Mouse (Mus musculus): ENCODE results near the gene Cntnap1. TPM values are rescaled to one million over a fixed set of nuclear protein-coding genes. Genes with fewer than 3 reads are reported as not detected.
"Not testable (repeated sequence)": the region's sequence is repeated elsewhere in the genome, so short reads cannot be mapped to it uniquely, and the experiment has no call there.

Gene Cntnap1
- polyA plus RNA-seq, 1 experiment from 2014 or later, result 3.8 TPM

DNA sequence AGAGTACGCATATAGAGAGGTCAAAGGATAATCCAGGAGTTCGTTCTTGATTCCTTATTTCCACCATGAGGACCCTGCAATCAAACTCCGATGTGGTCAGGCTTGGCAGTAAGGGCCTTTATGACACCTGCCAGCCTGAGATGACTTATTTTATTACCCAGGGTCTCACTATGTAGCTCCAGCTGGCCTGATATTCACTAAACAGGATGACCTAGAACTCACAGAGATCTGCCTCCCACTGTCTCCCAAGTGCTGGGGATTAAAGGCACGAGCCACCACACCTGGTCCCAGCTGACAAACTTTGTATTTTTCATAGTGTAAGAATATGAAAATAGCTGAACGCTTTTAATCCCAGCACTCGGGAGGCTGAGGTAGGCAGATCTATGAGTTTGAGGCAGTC lies 15.2 kb upstream of the Cntnap1 start:
- Histone ChIP-seq H3K4me3 (peak overlapping the region; percentile 42; the same call in 1 of the 2 replicates), H3K27ac (peak overlapping the region; percentile 89)

DNA sequence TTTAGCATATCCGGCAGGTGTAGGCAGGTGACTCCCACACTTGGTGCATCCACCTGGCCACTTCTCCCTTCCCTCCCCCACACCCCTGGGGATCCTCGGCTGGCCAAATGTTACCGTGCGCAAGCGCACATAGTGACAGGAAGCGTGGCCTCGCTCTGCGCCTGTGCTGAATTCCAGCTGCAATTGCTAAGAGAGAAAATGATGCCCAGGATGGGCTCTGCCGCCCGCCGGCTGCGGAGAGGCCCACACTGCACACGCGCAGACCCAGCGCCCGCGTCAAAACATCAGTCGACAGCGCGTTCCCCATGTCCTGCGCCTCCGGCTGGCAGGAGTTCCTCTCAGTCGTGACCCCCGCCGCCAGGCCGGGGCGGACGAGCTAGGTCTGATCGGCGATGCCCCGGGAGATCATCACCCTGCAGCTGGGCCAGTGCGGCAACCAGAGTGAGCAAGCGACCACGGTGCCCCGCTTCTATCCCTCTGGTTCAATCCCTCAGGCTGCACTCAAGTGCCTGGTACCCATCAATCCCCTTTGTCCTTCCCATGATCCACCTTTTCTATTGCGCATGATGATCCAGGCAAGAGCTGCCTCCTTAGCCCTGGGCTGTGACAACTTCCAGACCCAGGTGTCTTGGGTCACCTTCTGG lies 14.5 kb upstream of the Cntnap1 start, which contains the start of gene Tubg2:
Gene Tubg2, plus strand, starts transcription at position 180 of the 644 bp plus-strand sequence.
- H3K4me1 ChIP-seq, result peaks cover 19% of the 10 kb centered on the region
- H3K27ac ChIP-seq, result peak within 1 kb of the TSS; percentile 89
- peak; percentile 93 for ATAC-seq (replicated peaks)
- H3K36me3 ChIP-seq (replicated peaks), result no peaks in the 10 kb centered on the region
- H3K4me2 ChIP-seq, result peak within 1 kb of the TSS; percentile 72
- 1% methylated on average over 36 of the region's 36 CpGs for WGBS
- H3K27me3 ChIP-seq (replicated peaks), result 0 out of 2 replicates have a peak, but pooled peaks cover 3% of the 10 kb centered on the region
- peak within 1 kb of the TSS; percentile 61 for H3K9ac ChIP-seq
- peak within 1 kb of the TSS; percentile 42 for H3K4me3 ChIP-seq
- H3K9me3 ChIP-seq, result no peaks in the 10 kb centered on the region

More for the DNA sequence above, 15.2 kb upstream of the Cntnap1 start:
- Histone ChIP-seq H3K27me3 (replicated peaks) (0 out of 2 replicates have a peak, but pooled peaks cover 3% of the 10 kb centered on the region), H3K4me1 (peaks cover 19% of the 10 kb centered on the region), H3K9ac (peak overlapping the region; percentile 61), H3K4me2 (peak overlapping the region; percentile 72), H3K9me3 (no peaks in the 10 kb centered on the region), H3K36me3 (replicated peaks) (no peaks in the 10 kb centered on the region)
- ATAC-seq (replicated peaks), result no peak
- WGBS, result 69% methylated on average over 6 of the region's 6 CpGs

DNA sequence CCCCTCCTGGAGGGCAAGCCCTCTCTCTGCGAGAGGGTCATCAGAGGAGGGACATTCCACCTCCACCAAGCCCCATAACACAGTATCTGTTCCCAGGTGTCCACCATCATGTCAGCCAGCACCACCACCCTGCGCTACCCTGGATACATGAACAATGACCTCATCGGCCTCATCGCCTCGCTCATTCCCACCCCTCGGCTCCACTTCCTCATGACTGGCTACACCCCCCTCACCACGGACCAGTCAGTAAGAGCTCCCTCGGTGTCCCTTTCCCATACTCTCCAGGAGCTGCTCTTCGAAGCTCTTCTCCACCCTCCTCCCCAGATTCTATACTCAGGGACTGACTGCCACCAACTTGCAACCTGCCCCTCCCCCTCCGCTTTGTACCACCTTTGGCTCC lies 10.2 kb upstream of the Cntnap1 start:
- H3K27me3 ChIP-seq (replicated peaks), result peaks cover 34% of the 10 kb centered on the region
- not testable (repeated sequence) for H3K4me2 ChIP-seq

DNA sequence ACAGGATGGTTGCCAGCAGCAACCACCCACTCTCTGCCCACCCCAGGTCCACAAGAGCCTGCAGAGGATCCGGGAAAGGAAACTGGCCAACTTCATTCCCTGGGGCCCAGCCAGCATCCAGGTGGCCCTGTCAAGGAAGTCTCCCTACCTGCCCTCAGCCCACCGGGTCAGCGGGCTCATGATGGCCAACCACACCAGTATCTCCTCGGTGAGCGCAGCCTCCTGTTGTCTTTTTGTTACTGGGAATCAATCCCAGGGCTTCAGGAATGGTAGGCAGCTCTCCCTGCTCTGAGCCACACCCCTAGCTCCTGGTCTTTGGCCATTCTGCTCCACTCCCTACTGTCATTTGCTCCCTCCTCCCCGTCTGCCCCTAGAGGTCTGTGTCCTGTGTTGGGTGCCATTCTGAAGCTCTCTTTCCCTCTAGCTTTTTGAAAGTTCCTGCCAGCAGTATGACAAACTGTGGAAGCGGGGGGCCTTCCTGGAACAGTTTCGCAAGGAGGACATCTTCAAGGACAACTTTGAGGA lies 9.3 kb upstream of the Cntnap1 start:
- not testable (repeated sequence) for H3K4me3 ChIP-seq; H3K9ac ChIP-seq; H3K27ac ChIP-seq; H3K4me2 ChIP-seq; H3K9me3 ChIP-seq; ATAC-seq (replicated peaks)
- Histone ChIP-seq H3K36me3 (replicated peaks) (0 out of 2 replicates have a peak, but pooled peaks cover 12% of the 10 kb centered on the region), H3K4me1 (peaks cover 16% of the 10 kb centered on the region), H3K27me3 (replicated peaks) (peaks cover 43% of the 10 kb centered on the region)
- WGBS, result 72% methylated on average over 8 of the region's 8 CpGs

More for the DNA sequence above, 10.2 kb upstream of the Cntnap1 start:
- ATAC-seq (replicated peaks); H3K27ac ChIP-seq; H3K9me3 ChIP-seq; H3K4me3 ChIP-seq; H3K9ac ChIP-seq: not testable (repeated sequence)
- 0 out of 2 replicates have a peak, but pooled peaks cover 12% of the 10 kb centered on the region for H3K36me3 ChIP-seq (replicated peaks)
- WGBS, result 80% methylated on average over 10 of the region's 10 CpGs
- H3K4me1 ChIP-seq, result peaks cover 23% of the 10 kb centered on the region

DNA sequence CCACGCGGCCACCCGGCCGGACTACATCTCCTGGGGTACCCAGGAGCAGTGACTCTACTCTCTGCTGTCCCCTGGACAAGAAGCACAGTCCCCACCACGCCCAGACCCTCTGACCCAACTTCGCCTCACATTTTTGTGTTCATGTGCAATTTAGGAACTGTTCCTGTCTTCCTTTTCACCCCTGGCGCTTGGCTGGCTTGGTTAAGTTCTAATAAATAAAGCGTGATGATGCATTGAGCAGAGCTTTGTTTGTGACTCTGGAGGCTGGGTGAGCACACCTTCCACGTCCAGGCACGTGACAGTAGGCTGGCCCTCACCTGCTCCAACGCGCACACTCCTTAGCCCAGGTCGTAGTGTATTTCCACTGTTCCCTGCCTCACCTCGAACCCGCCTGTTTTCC lies 8.8 kb upstream of the Cntnap1 start:
- no peak overlapping the region for H3K4me2 ChIP-seq
- H3K4me3 ChIP-seq, result no peak overlapping the region
- WGBS, result 89% methylated on average over 15 of the region's 15 CpGs
- H3K27ac ChIP-seq, result no peak overlapping the region
- H3K27me3 ChIP-seq (replicated peaks), result peaks cover 48% of the 10 kb centered on the region
- H3K36me3 ChIP-seq (replicated peaks), result 0 out of 2 replicates have a peak, but pooled peaks cover 12% of the 10 kb centered on the region
- no peaks in the 10 kb centered on the region for H3K9me3 ChIP-seq
- no peak for ATAC-seq (replicated peaks)
- H3K9ac ChIP-seq, result no peak overlapping the region
- peaks cover 11% of the 10 kb centered on the region for H3K4me1 ChIP-seq

DNA sequence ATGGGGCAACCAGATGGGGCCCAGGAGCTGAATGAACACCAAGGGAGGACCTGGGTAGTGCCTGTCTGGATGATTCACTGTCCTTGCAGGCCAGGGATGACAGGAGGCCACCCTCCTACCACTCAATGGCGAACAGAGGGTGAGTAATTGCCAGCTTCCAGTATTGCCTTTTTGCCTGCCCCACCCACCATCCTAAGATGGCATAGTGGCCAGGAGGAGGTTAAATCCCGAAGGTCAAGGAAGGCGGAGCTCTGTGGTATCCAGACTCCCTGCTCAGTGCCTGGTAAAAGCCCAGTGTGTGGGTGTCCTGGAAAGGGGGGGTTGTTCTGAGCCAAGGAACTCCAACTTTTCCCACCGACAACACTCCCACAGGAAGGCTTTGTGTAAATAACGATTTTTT lies 8.0 kb upstream of the Cntnap1 start:
- no peak overlapping the region for H3K4me2 ChIP-seq
- peaks cover 55% of the 10 kb centered on the region for H3K27me3 ChIP-seq (replicated peaks)
- H3K27ac ChIP-seq, result no peak overlapping the region
- no peak for ATAC-seq (replicated peaks)
- H3K9me3 ChIP-seq, result no peaks in the 10 kb centered on the region
- no peak overlapping the region for H3K9ac ChIP-seq
- peaks cover 15% of the 10 kb centered on the region; the same call in 1 of the 2 replicates for H3K36me3 ChIP-seq (replicated peaks)
- H3K4me3 ChIP-seq, result no peak overlapping the region
- H3K4me1 ChIP-seq, result peaks cover 9% of the 10 kb centered on the region
- WGBS, result 52% methylated on average over 5 of the region's 5 CpGs

DNA sequence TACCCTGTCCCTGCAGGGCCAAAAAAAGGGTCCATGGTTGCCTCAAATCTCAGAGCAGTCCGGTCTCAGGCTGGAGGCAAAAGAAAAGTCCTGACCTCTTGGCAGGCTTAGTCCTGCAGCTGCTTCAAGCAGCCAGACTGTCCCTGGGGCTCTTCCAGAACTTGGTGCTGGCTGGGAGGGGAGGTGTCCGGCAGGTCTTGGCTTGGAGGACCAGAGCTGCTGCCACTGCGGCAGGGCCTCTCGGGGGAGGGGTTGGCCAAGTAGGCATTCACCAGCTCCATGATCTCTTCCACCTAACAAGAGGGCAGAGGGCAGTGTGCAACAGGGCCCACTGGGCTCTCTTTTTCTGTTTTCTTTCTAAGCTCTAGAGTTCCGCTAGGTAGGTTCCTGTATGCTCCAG lies 7.6 kb upstream of the Cntnap1 start:
- no peak for ATAC-seq (replicated peaks)
- H3K4me1 ChIP-seq, result peaks cover 9% of the 10 kb centered on the region
- H3K9me3 ChIP-seq, result no peaks in the 10 kb centered on the region
- no peak overlapping the region for H3K4me2 ChIP-seq
- no peak overlapping the region for H3K27ac ChIP-seq
- H3K27me3 ChIP-seq (replicated peaks), result peaks cover 60% of the 10 kb centered on the region
- 60% methylated on average over 5 of the region's 5 CpGs for WGBS
- H3K36me3 ChIP-seq (replicated peaks), result peaks cover 16% of the 10 kb centered on the region; the same call in 1 of the 2 replicates
- H3K4me3 ChIP-seq, result no peak overlapping the region
- no peak overlapping the region for H3K9ac ChIP-seq

DNA sequence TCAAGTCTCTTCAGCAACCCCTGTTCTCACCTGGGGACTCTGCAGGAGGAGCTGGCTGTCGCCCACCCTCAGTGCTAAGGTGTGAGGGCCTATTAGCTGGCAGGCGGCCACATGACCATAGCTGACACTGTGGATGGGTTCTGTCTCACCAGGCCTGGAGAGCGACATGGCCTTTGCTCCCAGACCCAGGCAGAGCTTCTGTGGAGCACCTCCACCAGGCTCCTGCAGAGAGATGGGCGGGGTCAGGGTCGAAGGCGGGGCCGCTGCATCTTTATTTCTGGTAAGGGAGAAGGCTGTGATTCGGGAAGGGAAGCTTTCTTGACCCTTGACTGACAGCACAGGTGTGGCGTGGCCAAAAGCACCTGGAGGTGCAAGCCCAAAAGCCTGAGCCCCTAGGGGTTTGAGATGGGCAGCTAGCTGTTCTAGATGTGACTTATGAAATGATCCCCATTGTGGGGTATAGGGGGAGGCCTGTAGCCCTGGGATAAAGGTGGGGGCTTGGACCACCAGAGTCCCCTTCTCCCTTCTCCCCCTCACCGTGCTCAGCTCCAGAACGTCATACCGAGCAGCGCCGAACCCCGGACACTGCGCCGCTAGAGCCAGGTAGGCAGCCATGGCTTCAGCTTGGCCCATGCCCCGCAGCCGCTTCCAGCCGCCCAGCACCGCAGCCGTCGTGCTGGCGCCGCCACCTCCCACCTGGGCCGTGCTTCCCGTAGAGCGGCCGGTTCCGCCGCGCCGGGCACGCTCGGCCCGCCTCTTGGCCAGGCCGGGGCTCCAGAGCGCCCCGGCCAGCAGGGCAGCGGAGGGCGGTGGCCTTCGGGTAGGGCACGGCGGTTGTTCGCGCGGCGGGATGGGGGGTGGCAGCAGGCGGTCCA lies 6.6 kb upstream of the Cntnap1 start:
- Histone ChIP-seq H3K27me3 (replicated peaks) (peaks cover 69% of the 10 kb centered on the region), H3K9ac (no peak overlapping the region; the same call in 1 of the 2 replicates), H3K4me1 (peaks cover 12% of the 10 kb centered on the region), H3K4me3 (peak overlapping the region; percentile 14), H3K4me2 (peak overlapping the region; percentile 38), H3K9me3 (no peaks in the 10 kb centered on the region), H3K27ac (no peak overlapping the region), H3K36me3 (replicated peaks) (peaks cover 16% of the 10 kb centered on the region; the same call in 1 of the 2 replicates)
- no peak for ATAC-seq (replicated peaks)
- WGBS, result 17% methylated on average over 49 of the region's 49 CpGs

DNA sequence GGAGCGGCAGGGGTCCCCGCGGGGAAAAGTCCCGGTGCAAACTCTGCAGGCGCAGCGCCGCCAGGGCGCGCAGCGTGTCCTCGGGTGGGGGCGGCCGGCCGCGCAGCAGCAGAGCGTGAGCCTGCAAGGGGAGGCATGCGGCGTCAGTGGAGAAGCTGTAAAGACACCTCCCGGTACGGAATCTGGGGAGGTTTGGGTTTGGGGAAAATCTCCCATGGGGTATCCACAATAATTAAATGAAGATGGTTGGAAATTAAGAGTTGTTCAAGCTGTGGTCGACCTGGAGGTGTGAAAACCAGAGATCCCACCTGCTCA lies 6.0 kb upstream of the Cntnap1 start:
- peak overlapping the region; percentile 14 for H3K4me3 ChIP-seq
- WGBS, result 6% methylated on average over 21 of the region's 21 CpGs
- ATAC-seq (replicated peaks), result no peak
- peak overlapping the region; percentile 38 for H3K4me2 ChIP-seq
- no peaks in the 10 kb centered on the region for H3K9me3 ChIP-seq
- H3K27ac ChIP-seq, result no peak overlapping the region
- H3K27me3 ChIP-seq (replicated peaks), result peaks cover 71% of the 10 kb centered on the region
- no peak overlapping the region; the same call in 1 of the 2 replicates for H3K9ac ChIP-seq
- H3K4me1 ChIP-seq, result peaks cover 18% of the 10 kb centered on the region
- peaks cover 16% of the 10 kb centered on the region; the same call in 1 of the 2 replicates for H3K36me3 ChIP-seq (replicated peaks)

DNA sequence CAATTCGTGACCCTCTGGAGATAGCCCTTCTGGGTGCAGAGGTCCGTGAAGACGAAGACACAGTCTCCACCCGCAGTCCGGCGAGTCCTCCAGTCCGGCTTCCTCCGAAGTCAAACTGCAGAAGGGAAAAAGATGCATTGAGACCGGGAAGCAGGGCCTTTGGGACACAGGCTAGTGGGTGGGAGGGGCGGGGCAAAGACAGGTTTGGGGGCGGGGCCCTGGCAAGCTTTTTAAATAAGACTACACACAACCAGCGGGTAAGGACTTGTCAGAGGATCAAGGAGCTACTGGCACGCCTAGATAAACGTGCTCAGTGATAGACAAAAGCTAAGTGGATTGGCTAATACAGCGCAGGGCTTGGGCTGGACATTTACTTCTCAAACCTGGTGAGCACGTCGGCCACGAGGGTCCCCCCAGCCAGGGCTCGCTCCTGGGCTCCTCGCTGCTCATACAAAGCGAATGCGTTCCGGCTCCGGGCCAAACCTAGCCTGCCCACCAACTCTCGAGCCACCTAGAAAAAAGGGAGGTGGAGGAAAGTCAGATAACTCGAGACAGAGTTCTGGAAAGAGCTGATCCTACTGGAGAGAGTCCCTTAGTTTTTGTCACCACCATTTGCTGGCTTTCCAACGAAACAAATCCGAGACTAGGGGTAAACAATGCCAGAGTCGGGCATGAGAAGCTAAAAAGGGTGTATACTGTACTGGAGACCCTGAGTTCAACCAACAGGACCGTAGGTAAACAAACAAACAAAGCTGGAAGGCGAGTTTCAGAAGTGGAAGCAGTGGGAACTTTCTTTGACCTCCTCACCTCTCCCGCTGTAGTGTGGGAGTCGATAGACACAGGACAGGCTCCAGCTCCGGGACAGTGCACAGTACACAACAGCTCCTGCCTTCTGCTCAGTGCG lies 5.4 kb upstream of the Cntnap1 start:
- no peak for ATAC-seq (replicated peaks)
- H3K36me3 ChIP-seq (replicated peaks), result peaks cover 16% of the 10 kb centered on the region; the same call in 1 of the 2 replicates
- no peak overlapping the region for H3K4me2 ChIP-seq
- 0 out of 2 replicates have a peak overlapping the region, but pooled peaks have one; percentile 14 for H3K4me3 ChIP-seq
- no peak overlapping the region for H3K9ac ChIP-seq
- no peaks in the 10 kb centered on the region for H3K9me3 ChIP-seq
- WGBS, result 24% methylated on average over 35 of the region's 35 CpGs
- H3K27ac ChIP-seq, result no peak overlapping the region
- H3K27me3 ChIP-seq (replicated peaks), result peaks cover 71% of the 10 kb centered on the region
- H3K4me1 ChIP-seq, result peaks cover 24% of the 10 kb centered on the region

DNA sequence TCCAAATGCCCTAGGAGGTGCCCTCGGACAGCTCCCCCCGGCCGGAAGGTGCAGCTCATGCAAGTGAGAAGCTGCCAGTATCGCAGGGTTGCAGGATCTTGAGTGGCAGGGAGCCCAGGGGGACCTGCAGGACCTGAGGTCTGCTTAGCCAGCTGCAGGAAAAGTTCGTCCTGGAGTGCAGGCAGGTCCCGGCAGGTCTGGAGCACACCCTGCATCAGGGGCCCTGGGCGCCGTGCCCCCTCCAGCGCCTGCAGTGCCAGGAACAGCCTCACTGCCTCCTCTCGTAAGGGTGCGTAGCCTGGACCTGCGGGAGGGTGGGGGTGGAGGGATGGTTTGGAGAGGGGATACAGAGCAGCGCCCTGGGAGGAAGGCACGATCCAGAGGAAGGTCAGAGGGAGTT lies 4.0 kb upstream of the Cntnap1 start:
- Histone ChIP-seq H3K4me2 (no peak overlapping the region), H3K4me1 (peaks cover 35% of the 10 kb centered on the region), H3K36me3 (replicated peaks) (peaks cover 13% of the 10 kb centered on the region; the same call in 1 of the 2 replicates), H3K4me3 (no peak overlapping the region), H3K27me3 (replicated peaks) (peaks cover 71% of the 10 kb centered on the region), H3K9ac (no peak overlapping the region), H3K9me3 (no peaks in the 10 kb centered on the region), H3K27ac (no peak overlapping the region)
- WGBS, result 49% methylated on average over 14 of the region's 14 CpGs
- ATAC-seq (replicated peaks), result no peak
